Mouse (Mus musculus) mesoderm, embryonic 11.5 days (tissue): ENCODE data around the gene Nudt1.

Experiments
- DNase-seq: peaks from one replicate; pipeline ENCODE4 v3.0.0-alpha.2; 2012; ENCODE audit warnings: low read depth, low spot score

The Nudt1 gene

GRCm38 (mm10) chr5:140321042-140321755, at the start of gene Nudt1, which contains the start of gene Mad1l1:
TSS of gene Nudt1 (plus strand) at chr5:140321656.
TSS of gene Mad1l1 (minus strand) at chr5:140321552.
- peak; percentile 99 for DNase-seq

DNA sequence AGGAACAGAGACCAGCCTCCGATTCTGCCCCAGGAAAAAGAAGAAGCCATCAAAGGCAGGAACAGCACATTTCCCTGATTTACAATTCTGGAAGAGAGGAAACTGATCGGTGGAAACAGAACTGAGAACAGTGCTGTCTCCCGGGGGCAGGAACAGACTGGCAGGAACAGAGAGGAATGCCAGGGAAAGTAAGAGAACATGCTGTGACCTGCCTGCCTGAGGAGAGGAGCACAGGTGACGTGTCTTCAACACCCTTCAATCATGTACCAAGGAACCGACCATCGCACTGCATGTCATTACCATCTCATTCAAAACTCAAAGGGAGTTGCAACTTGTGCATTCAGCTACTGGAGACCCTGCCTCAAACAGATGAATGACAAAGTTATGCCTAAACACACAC, 44.7 kb upstream of the Nudt1 start:
- no peak for DNase-seq

GRCm38 (mm10) chr5:140280205-140280604, 41.3 kb upstream of the Nudt1 start:
- DNase-seq = no peak

- DNase-seq = no peak
These were observed 39.1 kb upstream of the Nudt1 start for GRCm38 (mm10) chr5:140282376-140282775.

DNA sequence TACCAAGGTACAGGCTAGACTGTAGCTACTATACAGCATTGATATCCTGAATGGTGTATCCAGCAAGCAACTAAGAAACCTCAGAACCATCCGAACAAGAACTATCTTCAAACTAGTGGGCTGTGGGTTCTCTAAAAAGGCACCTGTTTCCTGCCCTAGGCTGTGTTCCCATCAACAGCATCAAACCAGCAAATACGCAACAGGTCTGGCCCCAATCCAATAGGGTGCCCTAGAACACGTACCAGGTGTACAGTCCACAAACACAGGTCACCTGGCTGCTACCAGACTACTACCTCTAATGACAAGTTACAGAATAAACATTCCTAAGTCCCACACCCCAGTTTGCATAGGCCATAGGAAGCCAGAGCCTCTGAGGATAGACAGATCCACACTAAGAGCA, 38.6 kb upstream of the Nudt1 start:
- DNase-seq = no peak

GRCm38 (mm10) chr5:140284011-140284410, 37.4 kb upstream of the Nudt1 start:
- no peak for DNase-seq

- DNase-seq = no peak
These were observed 36.7 kb upstream of the Nudt1 start for GRCm38 (mm10) chr5:140284761-140285160.

- no peak for DNase-seq
These were observed 33.2 kb upstream of the Nudt1 start for GRCm38 (mm10) chr5:140288287-140288686.

DNA sequence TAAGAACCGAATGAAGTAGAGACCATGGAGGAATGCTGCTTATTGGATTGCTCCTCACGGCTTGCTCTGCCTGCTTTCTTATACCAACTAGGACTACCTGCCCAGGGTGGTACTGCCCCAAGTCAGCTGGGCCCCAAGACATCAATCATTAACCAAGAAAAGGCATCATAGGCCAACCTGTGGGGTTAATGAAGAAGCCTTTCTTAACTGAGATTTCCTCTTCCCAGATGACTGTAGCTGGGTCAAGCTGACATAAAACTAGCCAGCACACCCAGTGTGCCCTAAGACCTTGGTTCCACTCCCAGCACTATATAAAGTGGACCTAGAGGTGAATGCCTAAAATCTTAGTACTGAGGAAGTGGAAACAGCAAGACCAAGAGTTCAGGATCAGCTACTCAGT, 32.3 kb upstream of the Nudt1 start:
- no peak for DNase-seq

DNA sequence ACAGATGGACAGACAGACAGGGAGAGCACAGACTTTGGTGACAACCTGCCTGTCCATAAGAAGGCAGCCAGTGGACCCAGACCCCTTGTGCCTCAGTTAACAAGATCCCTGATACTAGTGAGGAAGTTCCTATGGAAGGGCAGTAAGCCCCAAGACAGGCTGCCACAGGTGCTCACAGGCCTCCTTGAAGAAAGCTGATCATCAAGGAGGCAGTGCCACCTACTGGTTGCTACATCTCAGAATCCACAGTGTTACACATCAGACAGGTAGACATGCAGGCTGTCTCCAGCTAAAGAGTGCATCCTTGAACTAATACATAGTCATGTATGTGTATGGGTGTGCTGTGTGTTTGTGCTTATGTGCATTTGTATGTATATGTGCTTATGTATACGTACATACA, 29.3 kb upstream of the Nudt1 start:
- DNase-seq = peak; percentile 69

DNA sequence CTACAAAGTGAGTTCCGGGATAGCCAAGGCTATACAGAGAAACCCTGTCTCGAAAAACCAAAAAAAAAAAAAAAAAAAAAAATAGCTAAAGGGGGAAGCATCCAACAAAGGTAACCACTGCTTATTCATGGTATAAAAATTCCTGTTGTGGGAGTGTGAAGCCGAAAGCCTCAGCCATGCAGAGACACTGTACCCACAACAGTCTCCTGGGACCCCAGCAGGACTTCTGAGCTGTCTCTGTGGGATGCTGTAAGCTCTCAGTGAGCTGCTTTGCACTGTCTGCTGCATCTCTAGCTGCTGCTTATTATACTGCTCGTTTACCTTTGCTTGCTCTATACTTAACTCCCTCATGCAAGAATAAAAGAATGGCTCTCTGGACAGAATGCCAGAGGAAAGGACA, 23.2 kb upstream of the Nudt1 start:
- no peak for DNase-seq

GRCm38 (mm10) chr5:140306016-140306415, 15.4 kb upstream of the Nudt1 start:
- no peak for DNase-seq

- no peak for DNase-seq
These were observed 13.9 kb upstream of the Nudt1 start for GRCm38 (mm10) chr5:140307602-140308001.

DNA sequence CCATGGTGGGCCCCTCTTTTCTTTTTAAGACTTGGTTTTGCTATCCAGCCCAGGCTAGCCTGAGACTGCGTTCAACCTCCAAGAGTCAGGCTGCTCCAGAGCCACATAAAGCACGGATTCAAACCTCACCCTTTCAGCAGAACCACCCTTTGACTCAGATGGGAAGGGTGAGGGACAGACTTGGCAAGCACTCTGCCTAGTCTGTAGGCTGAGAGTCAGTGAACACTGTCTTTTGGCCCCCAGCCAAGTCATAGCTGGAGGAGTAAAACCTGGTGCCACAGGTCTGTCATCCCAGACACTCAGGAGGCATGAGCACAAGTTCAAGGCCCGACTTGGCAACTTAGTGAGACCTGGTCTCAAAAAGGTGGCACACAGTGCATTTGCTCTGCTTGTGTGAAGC, 4.7 kb upstream of the Nudt1 start:
- DNase-seq = no peak

- DNase-seq = no peak
These were observed 510 bp downstream of the Nudt1 start for GRCm38 (mm10) chr5:140321756-140322575.

GRCm38 (mm10) chr5:140324058-140324457, 2.6 kb downstream of the Nudt1 start:
- no peak for DNase-seq

DNA sequence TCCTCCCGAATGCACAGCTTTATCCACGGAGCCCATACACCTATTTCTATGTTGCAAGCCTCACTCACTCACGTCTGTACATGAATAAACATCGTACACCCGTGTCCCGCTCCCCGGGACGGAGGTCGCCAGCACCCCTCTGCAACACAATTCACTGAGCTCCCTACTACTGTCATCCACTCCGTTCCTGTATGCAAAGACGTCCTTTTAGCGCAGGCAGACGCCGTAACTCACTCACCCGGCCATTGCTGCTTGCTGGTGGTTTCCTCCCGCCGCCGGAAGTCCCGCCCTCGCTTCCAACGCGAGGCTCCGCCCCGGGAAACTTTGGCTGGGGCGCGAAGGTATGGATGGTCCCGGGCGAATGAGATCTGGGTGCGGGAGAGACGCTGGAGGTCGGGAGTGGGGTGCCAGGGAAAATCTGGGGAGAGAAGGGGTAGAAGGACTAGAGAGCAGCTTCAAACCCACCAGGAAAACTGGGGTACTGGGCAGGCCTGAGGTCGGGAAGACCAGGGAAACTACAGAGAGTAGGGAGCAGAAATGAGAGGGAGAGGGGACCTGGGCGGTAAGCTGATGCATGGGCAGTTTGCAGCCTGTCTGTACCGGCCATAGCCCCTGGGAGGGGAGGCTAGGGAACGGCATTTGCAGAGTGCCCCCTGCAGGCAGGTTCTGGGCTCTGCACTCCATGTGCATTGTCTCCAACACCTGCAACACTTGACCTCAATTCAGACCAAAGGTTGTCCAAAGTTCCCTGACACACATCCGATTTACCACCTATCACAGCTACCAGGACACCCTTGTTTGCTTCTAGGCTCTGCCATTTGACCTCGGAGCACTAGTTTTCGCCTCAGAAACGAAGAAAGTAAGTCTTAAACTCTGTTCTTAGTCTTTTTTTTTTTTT, 10.4 kb downstream of the Nudt1 start, which contains the start of gene Mrm2:
Mrm2 (minus strand) TSS at position 284 of the 898 bp plus-strand sequence.
- DNase-seq = peak; percentile 88

DNA sequence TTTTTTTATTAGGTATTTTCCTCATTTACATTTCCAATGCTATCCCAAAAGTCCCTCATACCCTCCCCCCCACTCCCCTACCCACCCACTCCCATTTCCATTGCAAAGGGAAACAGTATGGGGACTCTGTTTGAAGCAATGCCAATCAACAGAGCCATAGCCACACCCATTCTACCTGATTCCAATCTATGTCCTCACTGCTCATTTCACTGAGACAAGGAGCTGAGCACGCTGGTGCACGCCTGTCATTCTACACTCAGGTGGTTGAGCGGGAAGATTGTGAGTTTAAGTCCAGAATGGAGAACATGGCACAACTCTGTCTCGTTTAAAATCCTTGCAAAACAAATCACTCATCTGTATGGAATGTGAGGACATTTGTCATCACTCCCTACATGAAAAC, 11.1 kb downstream of the Nudt1 start:
- no peak for DNase-seq

DNA sequence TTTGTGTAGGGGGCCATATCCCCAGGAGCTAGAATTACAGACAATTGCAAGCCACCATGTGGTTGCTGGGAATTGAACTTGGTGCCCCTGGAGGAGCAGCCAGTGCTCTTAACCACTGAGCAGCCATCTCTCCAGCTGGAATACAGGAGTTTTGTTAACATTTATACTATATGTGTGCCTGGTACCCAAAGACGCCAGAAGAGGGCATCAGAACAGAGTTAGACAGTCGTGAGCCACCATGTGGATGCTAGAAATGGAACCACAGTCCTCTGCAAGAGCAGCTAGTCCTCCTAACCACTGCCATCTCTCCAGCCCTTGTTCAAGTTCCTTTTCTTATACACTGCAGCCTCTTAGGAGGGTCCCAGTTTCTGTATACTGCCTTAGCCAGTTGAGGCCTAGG, 12.2 kb downstream of the Nudt1 start:
- peak; percentile 35 for DNase-seq

- peak; percentile 56 for DNase-seq
These were observed 15.2 kb downstream of the Nudt1 start for GRCm38 (mm10) chr5:140336680-140337079.

GRCm38 (mm10) chr5:140338779-140339178, 17.3 kb downstream of the Nudt1 start:
- no peak for DNase-seq

DNA sequence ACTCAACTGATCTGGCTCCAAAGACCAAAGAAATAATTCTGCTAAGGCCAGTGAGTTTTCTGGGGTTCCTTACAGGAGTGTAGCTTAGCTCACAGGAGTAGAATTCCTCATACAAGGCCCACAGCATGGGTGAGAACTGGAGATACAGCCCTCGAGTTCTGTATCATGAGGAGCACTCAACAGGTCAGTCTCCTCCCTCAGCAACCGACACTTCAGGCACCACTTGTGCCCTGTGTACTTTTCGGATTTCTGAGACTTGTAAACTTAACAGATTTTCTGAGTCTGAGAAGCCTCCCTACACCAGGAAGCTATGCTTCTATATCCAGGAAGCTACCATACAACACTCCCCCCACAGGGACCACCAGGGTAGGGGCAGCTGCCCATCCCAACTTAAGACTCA, 18.4 kb downstream of the Nudt1 start:
- no peak for DNase-seq
